Mouse (Mus musculus): Measurements from ENCODE around the gene Nod1.
A peak's percentile ranks its signal among the peaks of the same experiment; 100 is the strongest.

Gene Nod1

GRCm38 (mm10) chr6:54939631-54940030 lies 32.8 kb downstream of the Nod1 start:
- DNase-seq (ENCODE audit: low spot score), result no peak

- DNase-seq (ENCODE audit: low spot score), result no peak
Observed at GRCm38 (mm10) chr6:54936496-54936895, 35.9 kb downstream of the Nod1 start.

GRCm38 (mm10) chr6:54934930-54935329 lies 37.5 kb downstream of the Nod1 start:
- no peak for DNase-seq (ENCODE audit: low spot score)

GRCm38 (mm10) chr6:54934313-54934712 lies 38.1 kb downstream of the Nod1 start:
- no peak for DNase-seq (ENCODE audit: low spot score)

- DNase-seq (ENCODE audit: low spot score), result no peak
Observed at GRCm38 (mm10) chr6:54933866-54934265, 38.5 kb downstream of the Nod1 start.

- no peak for DNase-seq (ENCODE audit: low spot score)
Observed at GRCm38 (mm10) chr6:54933216-54933615, 39.2 kb downstream of the Nod1 start.

GRCm38 (mm10) chr6:54932526-54932925 lies 39.9 kb downstream of the Nod1 start:
- DNase-seq (ENCODE audit: low spot score), result no peak

- DNase-seq (ENCODE audit: low spot score), result no peak
Observed at GRCm38 (mm10) chr6:54931641-54932040, 40.8 kb downstream of the Nod1 start.

GRCm38 (mm10) chr6:54927946-54928345 lies 44.5 kb downstream of the Nod1 start:
- no peak for DNase-seq (ENCODE audit: low spot score)

- no peak for DNase-seq (ENCODE audit: low spot score)
Observed at GRCm38 (mm10) chr6:54926899-54927298, 45.5 kb downstream of the Nod1 start.

- DNase-seq (ENCODE audit: low spot score), result no peak
Observed at GRCm38 (mm10) chr6:54925736-54926440, 46.5 kb downstream of the Nod1 start.

GRCm38 (mm10) chr6:54924538-54924937 lies 47.9 kb downstream of the Nod1 start:
- no peak for DNase-seq (ENCODE audit: low spot score)

- DNase-seq (ENCODE audit: low spot score), result no peak
Observed at GRCm38 (mm10) chr6:54918521-54918920, 53.9 kb downstream of the Nod1 start.

GRCm38 (mm10) chr6:54917523-54917922 lies 54.9 kb downstream of the Nod1 start:
- peak; percentile 45 for DNase-seq (ENCODE audit: low spot score)

- DNase-seq (ENCODE audit: low spot score), result no peak
Observed at GRCm38 (mm10) chr6:54916941-54917340, 55.5 kb downstream of the Nod1 start.

GRCm38 (mm10) chr6:54916163-54916562 lies 56.2 kb downstream of the Nod1 start:
- DNase-seq (ENCODE audit: low spot score), result no peak

- no peak for DNase-seq (ENCODE audit: low spot score)
Observed at GRCm38 (mm10) chr6:54914977-54915376, 57.4 kb downstream of the Nod1 start.

- peak; percentile 23 for DNase-seq (ENCODE audit: low spot score)
Observed at GRCm38 (mm10) chr6:54906053-54907040, 66.1 kb downstream of the Nod1 start.

- no peak for DNase-seq (ENCODE audit: low spot score)
Observed at GRCm38 (mm10) chr6:54902547-54902946, 69.9 kb downstream of the Nod1 start.

- no peak for DNase-seq (ENCODE audit: low spot score)
Observed at GRCm38 (mm10) chr6:54900256-54900655, 72.2 kb downstream of the Nod1 start.

- no peak for DNase-seq (ENCODE audit: low spot score)
Observed at GRCm38 (mm10) chr6:54891384-54891783, 81.0 kb downstream of the Nod1 start.

GRCm38 (mm10) chr6:54890221-54890620 lies 82.2 kb downstream of the Nod1 start:
- no peak for DNase-seq (ENCODE audit: low spot score)

- DNase-seq (ENCODE audit: low spot score), result no peak
Observed at GRCm38 (mm10) chr6:54886195-54886594, 86.2 kb downstream of the Nod1 start.
